Mouse (Mus musculus) forelimb bud, embryonic 11.5 days (tissue): ENCODE results near the gene Ets1.

Experiments
- DNase-seq: peaks from one replicate; pipeline ENCODE4 v3.0.0-alpha.2; 2012; ENCODE audit warnings: low read depth, low spot score

Gene Ets1

DNA sequence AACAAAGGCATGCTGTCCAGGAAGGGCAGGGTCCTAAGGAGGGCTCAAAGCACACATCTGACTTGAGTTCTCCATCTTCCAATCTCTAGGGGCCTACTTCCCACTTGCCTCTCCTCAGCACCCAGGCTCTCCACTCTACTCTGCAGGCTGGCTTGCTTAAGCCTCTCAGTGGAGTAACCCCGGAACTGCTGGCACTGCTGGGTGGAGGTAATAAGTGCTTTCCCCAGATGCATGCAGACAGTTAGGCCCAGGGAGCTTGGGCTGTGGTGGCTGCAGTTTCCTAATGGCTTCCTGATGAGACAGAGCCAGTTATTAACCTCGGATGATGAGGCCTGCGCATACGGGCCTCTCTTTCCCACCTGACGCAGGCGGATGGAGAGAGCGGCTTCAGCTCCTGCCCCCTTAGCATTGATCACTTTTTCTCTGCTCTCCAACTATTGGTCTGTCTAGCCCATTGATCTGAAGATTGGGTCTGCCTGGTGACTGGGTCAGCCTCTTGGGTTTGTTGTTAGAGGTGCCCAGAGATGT is 76.4 kb downstream of the Ets1 start:
- no peak for DNase-seq

GRCm38 (mm10) chr9:32713106-32713505 is 77.1 kb downstream of the Ets1 start:
- no peak for DNase-seq

DNA sequence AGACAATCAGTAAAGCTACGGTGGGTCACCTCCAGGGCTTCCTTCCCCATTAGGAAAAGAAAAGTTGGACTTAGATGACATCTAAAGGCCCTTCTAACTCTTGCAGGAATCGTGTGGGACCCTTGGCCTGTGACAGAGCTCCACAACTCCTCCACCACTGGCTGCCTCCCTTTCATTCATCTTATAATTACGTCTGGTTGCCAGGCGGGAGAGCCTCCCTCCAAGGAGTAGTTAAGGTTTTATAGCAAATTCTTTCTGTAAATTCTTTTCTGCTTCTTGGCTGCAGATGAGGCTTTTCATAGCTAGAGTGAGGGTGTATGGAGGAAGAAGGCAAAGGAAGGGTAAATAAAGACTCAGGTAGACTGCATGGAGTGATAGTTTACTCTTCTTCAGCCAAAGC is 77.8 kb downstream of the Ets1 start:
- DNase-seq, result no peak

GRCm38 (mm10) chr9:32714487-32714886 is 78.5 kb downstream of the Ets1 start:
- no peak for DNase-seq

DNA sequence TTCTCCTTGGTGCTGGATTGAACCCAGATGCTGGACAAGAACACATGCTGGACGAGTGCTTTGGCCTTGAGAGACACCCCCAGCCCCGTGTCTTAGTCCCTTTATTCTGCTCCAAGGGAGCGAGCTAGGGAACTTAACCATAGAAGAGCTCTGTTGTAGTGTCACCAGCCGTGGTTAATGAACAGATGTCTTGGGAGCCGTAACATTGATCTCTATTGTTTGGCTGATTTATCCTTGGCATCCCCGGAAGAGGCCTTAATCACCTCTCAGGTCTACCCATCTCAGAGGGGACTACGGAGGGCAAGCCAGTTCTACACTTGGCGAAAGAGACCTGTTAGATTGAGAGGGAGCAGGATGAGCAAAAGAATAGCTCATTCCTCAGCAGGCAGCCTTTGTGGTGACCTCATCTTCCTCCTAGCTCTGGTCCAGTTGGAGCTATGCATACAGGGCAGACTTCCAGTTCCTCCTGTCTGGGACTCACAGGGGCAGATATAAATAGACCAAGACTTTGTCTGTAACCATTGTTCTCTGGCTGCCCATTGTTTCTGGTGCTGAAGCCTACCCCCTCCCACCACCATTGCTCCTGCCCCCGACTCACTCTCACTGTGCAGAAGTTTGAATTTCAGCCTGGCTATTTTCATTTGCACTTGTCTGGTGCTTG is 79.9 kb downstream of the Ets1 start:
- DNase-seq, result no peak

GRCm38 (mm10) chr9:32717268-32717920 is 81.4 kb downstream of the Ets1 start:
- DNase-seq, result no peak

GRCm38 (mm10) chr9:32717931-32718820 is 82.2 kb downstream of the Ets1 start:
- DNase-seq, result no peak

DNA sequence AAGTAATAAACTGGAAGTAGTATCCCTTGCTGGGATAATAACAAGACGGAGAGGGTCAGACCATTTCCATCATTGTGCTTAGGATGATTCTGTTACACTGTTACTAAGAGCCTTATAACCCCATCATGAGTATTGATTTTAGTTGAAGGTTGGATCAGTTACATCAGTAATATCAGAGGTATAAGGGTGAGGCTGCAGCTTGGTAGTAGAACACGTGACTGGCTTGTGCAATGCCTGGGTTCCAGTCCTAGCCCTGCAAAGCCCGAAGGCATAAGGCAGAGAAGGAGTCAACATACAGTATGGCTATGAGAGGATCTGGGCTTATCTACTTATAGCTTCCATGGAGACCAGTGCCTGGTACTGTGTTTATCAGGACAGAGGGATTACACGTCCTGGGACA is 82.8 kb downstream of the Ets1 start:
- DNase-seq, result no peak

DNA sequence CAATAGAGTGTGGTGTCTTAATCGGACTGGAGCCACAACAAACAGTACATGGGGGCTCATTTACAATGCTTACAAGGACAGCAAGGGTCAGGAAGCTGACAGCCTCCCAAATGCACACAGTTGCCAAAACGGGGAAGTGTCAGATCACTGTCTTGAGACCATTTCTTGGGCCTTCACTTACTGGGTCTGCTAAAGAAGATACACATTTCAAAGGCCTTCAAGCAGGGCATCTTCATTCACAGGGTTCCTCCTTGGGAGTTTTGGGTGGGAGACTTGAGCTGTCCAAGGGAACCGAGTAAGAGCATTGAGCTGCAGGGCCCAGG is 83.9 kb downstream of the Ets1 start:
- no peak for DNase-seq

- DNase-seq, result peak; percentile 94
These were observed 84.4 kb downstream of the Ets1 start for GRCm38 (mm10) chr9:32720264-32721031.

GRCm38 (mm10) chr9:32721081-32721480 is 85.1 kb downstream of the Ets1 start:
- no peak for DNase-seq

DNA sequence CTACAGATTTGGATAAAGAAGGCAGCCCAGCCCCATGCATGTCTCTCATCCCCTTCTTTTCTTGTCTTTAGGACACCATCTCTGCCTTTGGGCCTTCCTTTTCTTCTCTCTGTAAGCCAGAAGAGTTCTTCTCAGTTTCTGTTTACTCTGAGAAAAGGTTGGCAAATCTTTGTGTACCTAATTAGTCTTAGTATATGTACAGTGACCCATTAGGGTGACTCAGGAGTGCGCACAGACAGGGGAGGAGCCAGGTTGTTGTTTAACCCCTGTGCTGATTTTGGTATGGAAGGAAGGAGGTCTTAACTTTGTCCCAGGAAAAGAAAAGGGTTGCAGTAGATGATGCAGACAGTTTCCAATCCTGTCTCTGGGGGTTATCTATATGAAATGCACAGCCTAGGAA is 86.2 kb downstream of the Ets1 start:
- DNase-seq, result no peak

DNA sequence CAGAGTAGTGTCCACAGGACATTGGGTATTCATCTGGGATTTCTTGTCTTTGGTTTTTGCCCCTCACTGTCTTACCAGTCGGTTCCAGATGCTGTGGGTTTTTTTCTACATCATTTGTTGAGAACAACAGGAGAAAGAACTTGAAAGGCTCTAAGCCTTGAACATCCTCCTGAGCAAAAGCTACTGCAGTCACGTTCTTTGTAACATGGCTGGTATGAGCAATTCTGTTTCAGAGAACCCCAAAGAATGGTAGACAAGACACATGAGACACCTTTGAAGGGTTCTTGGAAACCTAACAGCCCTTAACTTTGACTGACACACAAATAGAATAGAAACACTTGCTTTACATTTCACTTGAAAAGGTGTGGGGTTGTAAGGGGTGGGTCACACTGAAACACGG is 86.9 kb downstream of the Ets1 start:
- DNase-seq, result no peak

DNA sequence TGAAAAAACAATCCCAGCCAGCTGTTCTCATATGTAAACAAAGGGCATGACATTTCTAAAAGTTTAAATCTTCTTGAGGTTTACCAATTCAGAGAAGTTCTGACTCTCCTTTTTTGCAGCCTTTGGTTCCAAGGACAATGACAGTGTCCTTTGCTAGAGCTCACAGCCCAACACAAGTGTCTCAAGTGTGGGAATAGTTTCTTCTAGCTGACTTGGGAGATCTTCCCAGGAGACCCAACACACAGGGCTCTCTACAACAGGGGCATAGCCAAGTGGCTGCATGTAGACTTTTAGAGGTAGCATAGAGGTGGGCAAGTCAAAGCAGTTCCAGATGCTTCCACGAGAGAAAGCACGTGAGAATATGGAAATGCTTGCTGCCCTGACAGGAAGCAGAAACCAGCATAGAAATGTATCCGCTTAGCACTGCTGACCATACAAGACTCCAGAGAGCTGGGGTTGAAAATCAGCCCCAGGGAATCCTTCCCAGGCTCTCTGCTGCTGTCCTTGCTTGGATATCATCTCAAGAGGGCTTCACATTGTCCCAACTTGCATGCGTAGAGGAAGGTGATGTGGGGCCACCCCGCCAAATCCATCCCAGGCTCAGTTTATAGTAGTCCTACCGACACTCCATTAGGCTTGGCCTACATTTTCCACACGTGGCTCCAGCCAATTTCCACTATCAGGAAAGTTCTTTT is 88.3 kb downstream of the Ets1 start:
- no peak for DNase-seq

DNA sequence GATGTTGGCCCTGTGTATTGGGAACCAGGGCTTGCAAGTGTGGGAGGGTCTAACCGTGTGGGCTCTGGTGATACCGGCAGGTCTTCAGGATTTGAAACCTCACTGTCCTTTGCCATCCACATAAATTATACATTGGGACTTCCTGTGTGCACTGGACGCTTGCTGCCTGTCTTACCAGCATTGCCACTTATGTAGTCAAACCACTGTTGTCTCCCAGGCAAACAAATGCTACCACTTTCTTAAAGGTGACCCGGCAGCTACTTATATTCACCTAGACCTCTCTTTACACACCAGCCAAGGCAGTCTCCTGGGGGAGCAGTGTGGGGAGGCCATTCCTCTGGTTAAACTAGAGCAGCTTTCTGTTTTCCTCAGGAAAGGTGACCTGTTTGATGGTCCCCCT is 89.9 kb downstream of the Ets1 start:
- DNase-seq, result no peak

DNA sequence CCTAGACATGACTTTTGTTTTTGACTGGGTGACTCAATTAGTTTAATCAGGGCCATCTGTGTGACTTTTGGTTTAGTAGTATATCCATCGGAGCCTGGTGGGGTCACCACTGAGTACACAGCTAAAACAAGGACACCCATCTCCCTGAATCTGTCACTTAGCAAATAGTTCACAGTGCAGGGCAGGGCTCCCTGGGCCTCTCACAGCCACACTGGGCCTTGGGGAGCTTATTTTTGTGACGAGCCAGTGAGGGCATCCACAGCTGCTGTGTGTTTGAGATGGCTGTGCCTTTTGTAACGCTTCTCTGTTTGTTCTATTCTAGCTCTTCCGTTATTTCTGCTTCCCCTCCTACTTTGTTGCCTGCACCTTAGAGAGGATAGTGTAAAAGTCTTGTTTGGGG is 90.6 kb downstream of the Ets1 start:
- DNase-seq, result no peak

- DNase-seq, result no peak
These were observed 91.0 kb downstream of the Ets1 start for GRCm38 (mm10) chr9:32727058-32727457.

DNA sequence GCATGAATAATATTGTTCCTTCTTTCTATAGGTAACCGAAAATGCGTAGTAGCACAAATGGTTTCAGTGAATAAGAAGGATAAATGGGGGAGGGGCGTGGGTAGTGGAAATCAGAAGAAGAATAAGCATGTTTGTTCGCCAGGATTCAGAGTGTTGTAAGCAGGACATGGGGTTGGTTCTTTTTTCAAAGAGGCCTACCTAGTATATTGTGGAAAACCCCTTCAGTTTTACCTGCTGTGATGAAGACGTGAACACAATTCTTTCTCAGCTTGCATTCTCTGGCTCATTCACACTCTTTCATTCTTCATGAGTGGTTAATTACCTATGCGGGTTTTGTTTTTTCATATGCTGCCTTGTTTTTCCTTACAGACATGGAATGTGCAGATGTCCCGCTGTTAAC is 92.3 kb downstream of the Ets1 start:
- DNase-seq, result no peak

- DNase-seq, result no peak
These were observed 92.8 kb downstream of the Ets1 start for GRCm38 (mm10) chr9:32728806-32729205.

GRCm38 (mm10) chr9:32729207-32729606 is 93.2 kb downstream of the Ets1 start:
- DNase-seq, result no peak

DNA sequence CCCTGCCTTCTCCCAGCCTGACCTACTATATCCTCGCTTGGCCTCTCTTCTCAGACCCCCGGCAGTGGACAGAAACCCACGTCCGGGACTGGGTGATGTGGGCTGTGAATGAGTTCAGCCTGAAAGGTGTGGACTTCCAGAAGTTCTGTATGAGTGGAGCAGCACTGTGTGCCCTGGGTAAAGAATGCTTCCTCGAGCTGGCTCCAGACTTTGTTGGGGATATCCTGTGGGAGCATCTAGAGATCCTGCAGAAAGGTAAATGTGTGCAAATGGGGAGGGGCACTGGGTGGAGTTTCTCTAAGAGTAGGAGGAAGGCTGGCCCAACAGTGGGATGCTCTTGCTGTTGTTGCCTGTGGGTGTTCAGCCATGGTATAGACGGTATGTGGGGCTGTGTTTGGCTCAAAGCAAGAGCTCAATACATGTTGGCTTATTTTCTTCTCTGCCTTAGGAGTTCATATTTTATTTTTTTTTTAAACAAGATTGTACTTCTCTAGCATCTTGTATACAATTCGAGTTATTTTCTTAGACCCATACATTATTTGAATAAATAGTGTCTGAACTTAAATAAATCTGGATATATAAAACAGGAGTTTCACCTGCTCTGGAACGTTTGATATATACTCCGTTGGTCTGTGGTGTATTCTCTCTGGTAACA is 94.1 kb downstream of the Ets1 start:
- DNase-seq, result no peak
